Mouse (Mus musculus) bone marrow, adult 2 months (tissue): ENCODE results near the gene Timm8a1. TPM values are rescaled to one million over a fixed set of nuclear protein-coding genes. Genes with fewer than 3 reads are reported as not detected.
"Not testable (repeated sequence)": the region's sequence is repeated elsewhere in the genome, so short reads cannot be mapped to it uniquely, and the experiment has no call there.

ENCODE experiments used
- H3K27ac ChIP-seq: fragments of 200-500 bp; 2 replicates; pipeline ENCODE4 v1.5.1; 2012; ENCODE audit warnings: low read depth, mild to moderate bottlenecking, control low read depth, inconsistent platforms, low read length; ENCODE audit not compliant: control insufficient read depth, poor library complexity, insufficient read depth
- H3K4me1 ChIP-seq: fragments of 200-500 bp; 2 replicates; pipeline ENCODE4 v1.6.1; 2011; ENCODE audit warnings: low read length; ENCODE audit not compliant: control insufficient read depth, insufficient read depth
- H3K4me3 ChIP-seq: fragments of 200-500 bp; replicated peaks from 2 replicates; pipeline ENCODE3; 2011; ENCODE audit warnings: mild to moderate bottlenecking, low read depth, low read length, control low read depth; ENCODE audit not compliant: control insufficient read depth
- CTCF ChIP-seq: fragments of 200-500 bp; IDR thresholded peaks from 2 replicates; pipeline ENCODE4 v1.5.1; 2011; ENCODE audit warnings: low read length, control low read depth; ENCODE audit not compliant: control insufficient read depth, insufficient read depth
- POLR2A ChIP-seq: fragments of 200-500 bp; IDR thresholded peaks from 2 replicates; pipeline ENCODE4 v1.6.1; 2011; ENCODE audit warnings: low read depth, mild to moderate bottlenecking, control low read depth, low read length, borderline replicate concordance; ENCODE audit not compliant: control insufficient read depth
- WGBS: fragments of 180-500 bp; shearing (Covaris S2); methylation state at CpG from one replicate; pipeline ENCODE4 v1.1.7; 2018; 5-methylcytosine and 5-hydroxymethylcytosine counted together
- polyA plus RNA-seq: library from polyadenylated mRNA; stranded (reverse); fragments of >200 nt; gene quantifications from 2 replicates; pipeline ENCODE4 v1.2.4, GENCODE M21; 2011; ENCODE audit warnings: low replicate concordance; ENCODE audit not compliant: missing spikeins, insufficient read depth, insufficient read length

Timm8a1 gene
- polyA plus RNA-seq, 1 experiment = 28.4 TPM

GRCm38 (mm10) chrX:134541955-134542308 lies 267 bp upstream of the Timm8a1 start:
- Histone ChIP-seq H3K4me3 (peak overlapping the region; percentile 91), H3K27ac (peak overlapping the region; percentile 94; the same call in 1 of the 2 replicates), H3K4me1 (no peaks in the 10 kb centered on the region)
- 12% methylated on average over 6 of the region's 6 CpGs for WGBS
- TF ChIP-seq CTCF = no peak
- TF ChIP-seq POLR2A = no peak

- Histone ChIP-seq H3K4me1 (no peaks in the 10 kb centered on the region), H3K27ac (no peak overlapping the region), H3K4me3 (peak overlapping the region; percentile 91)
- TF ChIP-seq POLR2A (no peak), CTCF (no peak)
- WGBS = 12% methylated on average over 12 of the region's 12 CpGs
Measured at GRCm38 (mm10) chrX:134540414-134541135, 1.1 kb downstream of the Timm8a1 start.

- not testable (repeated sequence) for H3K27ac ChIP-seq, H3K4me1 ChIP-seq
- WGBS = 31% methylated on average over 10 of the region's 10 CpGs
- H3K4me3 ChIP-seq = peak overlapping the region; percentile 48
Measured at GRCm38 (mm10) chrX:134539795-134540194, 1.9 kb downstream of the Timm8a1 start.

GRCm38 (mm10) chrX:134533346-134533745 lies 8.3 kb downstream of the Timm8a1 start:
- TF ChIP-seq POLR2A (no peak), CTCF (no peak)
- Histone ChIP-seq H3K4me1 (no peaks in the 10 kb centered on the region), H3K4me3 (no peak overlapping the region), H3K27ac (no peak overlapping the region)
- WGBS = 86% methylated on average over 2 of the region's 2 CpGs

GRCm38 (mm10) chrX:134525260-134525659 lies 16.4 kb downstream of the Timm8a1 start:
- TF ChIP-seq POLR2A (no peak), CTCF (no peak)
- H3K4me1 ChIP-seq = no peaks in the 10 kb centered on the region
- no peak overlapping the region for H3K4me3 ChIP-seq
- WGBS = 74% methylated on average over 4 of the region's 4 CpGs
- no peak overlapping the region for H3K27ac ChIP-seq

GRCm38 (mm10) chrX:134523772-134524171 lies 17.9 kb downstream of the Timm8a1 start:
- 44% methylated on average over 4 of the region's 4 CpGs for WGBS
- TF ChIP-seq POLR2A = no peak
- TF ChIP-seq CTCF = no peak
- Histone ChIP-seq H3K4me3 (no peak overlapping the region), H3K27ac (no peak overlapping the region), H3K4me1 (no peaks in the 10 kb centered on the region)

GRCm38 (mm10) chrX:134509473-134509872 lies 32.2 kb downstream of the Timm8a1 start:
- 19% methylated on average over 2 of the region's 2 CpGs for WGBS
- TF ChIP-seq POLR2A (no peak), CTCF (peak; percentile 42; the same call in 1 of the 2 replicates)
- no peak overlapping the region for H3K27ac ChIP-seq
- H3K4me3 ChIP-seq = no peak overlapping the region
- H3K4me1 ChIP-seq = no peaks in the 10 kb centered on the region

- Histone ChIP-seq H3K4me1 (no peaks in the 10 kb centered on the region), H3K27ac (no peak overlapping the region), H3K4me3 (no peak overlapping the region)
- 75% methylated on average over 6 of the region's 6 CpGs for WGBS
- no peak for TF ChIP-seq CTCF
Measured at GRCm38 (mm10) chrX:134507977-134508376, 33.7 kb downstream of the Timm8a1 start.

GRCm38 (mm10) chrX:134500651-134501050 lies 41.0 kb downstream of the Timm8a1 start:
- Histone ChIP-seq H3K27ac (no peak overlapping the region), H3K4me1 (no peaks in the 10 kb centered on the region), H3K4me3 (no peak overlapping the region)
- 74% methylated on average over 8 of the region's 8 CpGs for WGBS
- TF ChIP-seq POLR2A = no peak
- no peak for TF ChIP-seq CTCF

Other genes starting within 250 kb of the Timm8a1 start
- gene Tmem35a, start 246.6 kb downstream of the Timm8a1 start, polyA plus RNA-seq = not detected in 2 replicates
- 16.3 and 17.4 TPM in 2 replicates for gene Cenpi, start 233.8 kb downstream of the Timm8a1 start, polyA plus RNA-seq
- gene Drp2, start 137.3 kb downstream of the Timm8a1 start, polyA plus RNA-seq = 0.84 and 2.0 TPM in 2 replicates
- gene Taf7l, start 65.4 kb downstream of the Timm8a1 start, polyA plus RNA-seq = not detected in 2 replicates
- gene Btk, start 41.7 kb upstream of the Timm8a1 start, polyA plus RNA-seq = 43.9 and 79.4 TPM in 2 replicates
- 431 and 606 TPM in 2 replicates for gene Rpl36a, start 43.8 kb upstream of the Timm8a1 start, polyA plus RNA-seq
- gene Gla, start 59.3 kb upstream of the Timm8a1 start, polyA plus RNA-seq = 1.5 and 6.8 TPM in 2 replicates
- gene Hnrnph2, start 59.3 kb upstream of the Timm8a1 start, polyA plus RNA-seq = 50.4 and 53.5 TPM in 2 replicates
- gene Armcx4, start 144.7 kb upstream of the Timm8a1 start, polyA plus RNA-seq = 1.2 and 2.5 TPM in 2 replicates
- 3.2 and 4.7 TPM in 2 replicates for gene Armcx1, start 176.1 kb upstream of the Timm8a1 start, polyA plus RNA-seq
- gene Armcx6, start 209.6 kb upstream of the Timm8a1 start, polyA plus RNA-seq = 1.2 and 4.6 TPM in 2 replicates
- gene Armcx3, start 214.7 kb upstream of the Timm8a1 start, polyA plus RNA-seq = 5.4 and 13.2 TPM in 2 replicates